Mouse (Mus musculus): ENCODE measurements around the gene Car5a. TPM values are rescaled to one million over a fixed set of nuclear protein-coding genes. Genes with fewer than 3 reads are reported as not detected.

Car5a gene
- total and polyA plus RNA-seq, 3 experiments: 0.08 TPM; not detected in 2

DNA sequence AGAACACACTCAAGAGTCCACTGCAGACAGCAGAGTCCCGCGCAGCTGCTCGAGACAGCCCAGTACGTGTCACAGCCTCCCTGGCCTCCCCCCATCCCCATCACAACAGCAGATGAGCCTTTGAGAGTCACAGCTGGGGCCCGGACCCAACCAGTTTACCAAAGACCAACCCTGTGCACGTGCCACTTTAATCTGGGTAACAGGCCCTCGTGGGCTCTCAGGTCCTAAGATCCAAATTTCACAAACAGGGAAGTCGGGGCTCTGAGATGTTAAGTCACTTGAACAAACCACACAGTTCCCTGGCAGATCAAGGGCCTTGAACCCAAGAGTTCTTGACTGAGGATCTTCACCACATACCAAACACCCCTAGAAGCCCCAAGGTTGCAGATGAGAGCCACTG, 23.1 kb downstream of the Car5a start:
- no peak overlapping the region for H3K27ac ChIP-seq (ENCODE audit: control insufficient read depth, low read depth, low read length)
- H3K79me2 ChIP-seq (ENCODE audit: control insufficient read depth, insufficient read depth, low read length, poor library complexity): no peaks in the 10 kb centered on the region
- no peaks in the 10 kb centered on the region for H3K9me3 ChIP-seq (replicated peaks; ENCODE audit: insufficient read depth, low read length)
- no peak overlapping the region for H3K9ac ChIP-seq (ENCODE audit: control insufficient read depth, low read depth, low read length, poor library complexity, severe bottlenecking)
- no peak for DNase-seq (ENCODE audit: low read depth, low spot score)
- H3K4me3 ChIP-seq (ENCODE audit: control insufficient read depth in 1 of 2, insufficient read depth in 1 of 2, low read depth in 2 of 2, low read length in 2 of 2): no peak overlapping the region
- H3K27me3 ChIP-seq (ENCODE audit: control insufficient read depth in 1 of 2, insufficient read depth in 2 of 2, low read length in 2 of 2): peaks cover 0 to 2% of the 10 kb centered on the region in 2 experiments; a peak in 2 of 4 replicates
- no peaks in the 10 kb centered on the region for H3K4me1 ChIP-seq (ENCODE audit: control insufficient read depth in 1 of 2, insufficient read depth in 2 of 2, low read length in 2 of 2)
- TF ChIP-seq NELFE (IDR thresholded peaks at IDR 0.05; ENCODE audit: low read depth, low read length): no peak
- no peak for TF ChIP-seq JUND (IDR thresholded peaks at IDR 0.05; ENCODE audit: low read depth, low read length)
- no peak for TF ChIP-seq CTCF (IDR thresholded peaks at IDR 0.05 in 2 of 3, conservative IDR thresholded peaks at IDR 0.05 in 1 of 3; ENCODE audit: control insufficient read depth in 1 of 3, insufficient read depth in 1 of 3, low read depth in 2 of 3, low read length in 3 of 3, poor library complexity in 1 of 3, severe bottlenecking in 1 of 3)
- no peak for TF ChIP-seq MAZ (IDR thresholded peaks at IDR 0.05; ENCODE audit: low read depth, low read length)
- TF ChIP-seq E2F4 (IDR thresholded peaks at IDR 0.05; ENCODE audit: borderline replicate concordance, low read depth, low read length): no peak
- TF ChIP-seq SIN3A (IDR thresholded peaks at IDR 0.05; ENCODE audit: low read length): no peak
- no peak for TF ChIP-seq RCOR1 (IDR thresholded peaks at IDR 0.05; ENCODE audit: low read depth, low read length)
- TF ChIP-seq MYC (IDR thresholded peaks at IDR 0.05; ENCODE audit: low read depth, low read length): no peak
- TF ChIP-seq BHLHE40 (IDR thresholded peaks at IDR 0.05; ENCODE audit: borderline replicate concordance, low read depth, low read length): no peak
- no peak for TF ChIP-seq MYB (IDR thresholded peaks at IDR 0.05; ENCODE audit: low read depth, low read length)
- no peak for TF ChIP-seq ZKSCAN1 (IDR thresholded peaks at IDR 0.05; ENCODE audit: low read depth, low read length)
- no peak for TF ChIP-seq ZNF384 (IDR thresholded peaks at IDR 0.05; ENCODE audit: low read depth, low read length)
- TF ChIP-seq HCFC1 (IDR thresholded peaks at IDR 0.05; ENCODE audit: low read depth, low read length): no peak
- TF ChIP-seq MAFK (IDR thresholded peaks at IDR 0.05; ENCODE audit: borderline replicate concordance, low read depth, low read length): no peak
- no peak for TF ChIP-seq TCF12 (IDR thresholded peaks at IDR 0.05; ENCODE audit: low read depth, low read length)
- TF ChIP-seq CHD2 (IDR thresholded peaks at IDR 0.05; ENCODE audit: low read length): no peak
- H3K36me3 ChIP-seq (ENCODE audit: control insufficient read depth in 1 of 2, insufficient read depth in 2 of 2, low read length in 2 of 2): no peaks in the 10 kb centered on the region

DNA sequence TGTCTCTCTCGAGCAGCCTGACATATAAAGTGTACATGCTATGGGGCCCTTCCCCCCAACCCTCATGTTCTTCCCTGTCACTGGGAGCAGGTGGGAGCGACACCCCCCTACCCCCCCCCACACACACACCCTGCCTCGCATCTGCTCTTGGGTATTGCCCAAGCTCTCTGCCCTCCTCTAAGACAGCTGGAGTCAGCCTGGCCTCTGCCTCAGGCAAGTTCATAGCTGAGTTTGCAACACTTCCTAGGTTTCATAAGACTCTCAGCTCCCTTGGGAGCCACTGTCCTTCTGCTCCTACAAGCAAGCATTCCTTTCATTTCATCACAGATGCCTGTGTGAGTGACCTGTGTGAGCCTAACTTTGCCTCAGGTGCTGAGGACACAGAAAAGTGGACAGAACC, 25.0 kb downstream of the Car5a start:
- H3K27ac ChIP-seq (ENCODE audit: control insufficient read depth, low read depth, low read length): no peak overlapping the region
- no peaks in the 10 kb centered on the region for H3K79me2 ChIP-seq (ENCODE audit: control insufficient read depth, insufficient read depth, low read length, poor library complexity)
- no peak overlapping the region for H3K9ac ChIP-seq (ENCODE audit: control insufficient read depth, low read depth, low read length, poor library complexity, severe bottlenecking)
- no peak for DNase-seq (ENCODE audit: low read depth, low spot score)
- no peaks in the 10 kb centered on the region for H3K9me3 ChIP-seq (replicated peaks; ENCODE audit: insufficient read depth, low read length)
- peaks cover 0 to 2% of the 10 kb centered on the region in 2 experiments; a peak in 2 of 4 replicates for H3K27me3 ChIP-seq (ENCODE audit: control insufficient read depth in 1 of 2, insufficient read depth in 2 of 2, low read length in 2 of 2)
- TF ChIP-seq GATA1 (IDR thresholded peaks at IDR 0.05; ENCODE audit: low read depth, low read length) (no peak), RCOR1 (IDR thresholded peaks at IDR 0.05; ENCODE audit: low read depth, low read length) (no peak), POLR2A (IDR thresholded peaks at IDR 0.05; ENCODE audit: control insufficient read depth in 1 of 2, insufficient read depth in 1 of 2, low read depth in 1 of 2, low read length in 2 of 2, poor library complexity in 1 of 2) (no peak)
- H3K4me3 ChIP-seq (ENCODE audit: control insufficient read depth in 1 of 2, insufficient read depth in 1 of 2, low read depth in 2 of 2, low read length in 2 of 2): no peak overlapping the region
- H3K4me1 ChIP-seq (ENCODE audit: control insufficient read depth in 1 of 2, insufficient read depth in 2 of 2, low read length in 2 of 2): no peaks in the 10 kb centered on the region
- no peaks in the 10 kb centered on the region for H3K36me3 ChIP-seq (ENCODE audit: control insufficient read depth in 1 of 2, insufficient read depth in 2 of 2, low read length in 2 of 2)
